Comparison of ENCODE assay signal across 12 mouse cellular contexts in genomic region chr8:106761867-106762523, GRCm38 (mm10).
DNase-seq lines count a peak whose midpoint lies in the region; ATAC-seq and TF ChIP-seq lines count a peak whose summit lies in the region.
"Had no signal": no experiment of that assay in that cellular context is flagged by ENCODE, and none has a peak within 500 bp of the region (broad histone marks: within the 10 kb centered on the region; RNA-seq: fewer than 3 reads in every experiment).

No protein-coding gene starts in this region.

- 24% methylated on average over 7 of the region's 7 CpGs for WGBS in forebrain, embryonic 12.5 days
- WGBS in lung, postnatal 0 days = 43% methylated on average over 7 of the region's 7 CpGs

- ATAC-seq in forebrain, embryonic 12.5 days (ENCODE audit: low FRiP score) = peak; percentile 68; the same call in 1 of the 2 replicates
- peak; percentile 92 for ATAC-seq in lung, postnatal 0 days

- peaks cover 20% of the 10 kb centered on the region for H3K4me1 ChIP-seq in forebrain, embryonic 12.5 days
- no peaks in the 10 kb centered on the region for H3K4me1 ChIP-seq in lung, postnatal 0 days (ENCODE audit: insufficient read depth, low read depth, low read length)

- peak; percentile 80 for DNase-seq in A20 (ENCODE audit: low read depth, low spot score)
- DNase-seq in NIH3T3 (ENCODE audit: low read depth) = peak; percentile 25
- peak; percentile 81 for DNase-seq in lung, postnatal 0 days (ENCODE audit: low spot score)
- DNase-seq in left cerebral cortex, adult 2 months (ENCODE audit: extremely low spot score in 1 of 2, low spot score in 2 of 2) = no peak
- no peak for DNase-seq in right cerebral cortex, adult 18-20 months
- no peak for DNase-seq in adrenal gland, postnatal 25 days
- no peak for DNase-seq in thymus, postnatal 0 days (ENCODE audit: low spot score)
- DNase-seq: cerebellum, adult 11 months; gastrocnemius, postnatal 25 days; liver; spleen, adult 18-20 months had no signal

- H3K9me3 ChIP-seq in forebrain, embryonic 12.5 days = no peaks in the 10 kb centered on the region
- no peaks in the 10 kb centered on the region for H3K9me3 ChIP-seq in lung, postnatal 0 days (ENCODE audit: low read length)

- H3K27me3 ChIP-seq in forebrain, embryonic 12.5 days = no peaks in the 10 kb centered on the region
- H3K27me3 ChIP-seq in lung, postnatal 0 days (replicated peaks; ENCODE audit: insufficient read depth, low read length) = no peaks in the 10 kb centered on the region

- peak overlapping the region; percentile 5; the same call in 1 of the 2 replicates for H3K27ac ChIP-seq in forebrain, embryonic 12.5 days
- H3K27ac ChIP-seq in lung, postnatal 0 days (ENCODE audit: low read length) = 0 out of 2 replicates have a peak overlapping the region, but pooled peaks have one; percentile 62
- H3K27ac ChIP-seq in left cerebral cortex, adult 2 months = no peak overlapping the region

- no peak for TF ChIP-seq CTCF in lung, postnatal 0 days (IDR thresholded peaks at IDR 0.05)
- TF ChIP-seq CTCF in left cerebral cortex, adult 2 months (IDR thresholded peaks at IDR 0.05) = no peak

- H3K9ac ChIP-seq in forebrain, embryonic 12.5 days = no peak overlapping the region
- H3K9ac ChIP-seq in lung, postnatal 0 days (replicated peaks; ENCODE audit: low read depth) = no peak overlapping the region

- intact Hi-C loops in left cerebral cortex, adult 2 months (cut with DNase I) = no loop called here

- no peaks in the 10 kb centered on the region for H3K36me3 ChIP-seq in forebrain, embryonic 12.5 days (replicated peaks)
- H3K36me3 ChIP-seq in lung, postnatal 0 days (ENCODE audit: insufficient read depth, low read length) = no peaks in the 10 kb centered on the region

- H3K4me2 ChIP-seq in forebrain, embryonic 12.5 days = no peak overlapping the region
- H3K4me2 ChIP-seq in lung, postnatal 0 days (replicated peaks; ENCODE audit: low read depth, low read length) = no peak overlapping the region

- H3K4me3 ChIP-seq in forebrain, embryonic 12.5 days (replicated peaks) = no peak overlapping the region
- H3K4me3 ChIP-seq in lung, postnatal 0 days (ENCODE audit: low read depth, low read length) = no peak overlapping the region
- H3K4me3 ChIP-seq in left cerebral cortex, adult 2 months = no peak overlapping the region

- TF ChIP-seq EP300 in lung, postnatal 0 days (IDR thresholded peaks at IDR 0.05) = peak; percentile 61

Comparison
In these comparisons a context has a peak if more than half of its experiments do, and no peak if none do; other contexts are left out.
1. DNase-seq: peak in A20 (single experiment), NIH3T3 (single experiment) and lung, postnatal 0 days (single experiment); none in left cerebral cortex, adult 2 months (0 of 2), right cerebral cortex, adult 18-20 months (single experiment), adrenal gland, postnatal 25 days (single experiment) and thymus, postnatal 0 days (single experiment).